ENCODE assay signal across 19 mouse cellular contexts in genomic region chr7:101455141-101455540, GRCm38 (mm10). TPM values are rescaled to one million over a fixed set of nuclear protein-coding genes. Genes with fewer than 3 reads are reported as not detected.
DNase-seq lines count a peak whose midpoint lies in the region; TF ChIP-seq lines count a peak whose summit lies in the region.
"Had no signal": no experiment of that assay in that cellular context is flagged by ENCODE, and none has a peak within 500 bp of the region (broad histone marks: within the 10 kb centered on the region; RNA-seq: fewer than 3 reads in every experiment).

No protein-coding gene starts in this region.

- H3K27ac ChIP-seq in left cerebral cortex, adult 2 months: peak overlapping the region; percentile 90
- peak overlapping the region; percentile 26 for H3K27ac ChIP-seq in bone marrow, adult 2 months (ENCODE audit: control insufficient read depth, insufficient read depth, low read depth, low read length, poor library complexity)
- H3K27ac ChIP-seq: embryonic facial prominence, embryonic 10.5 days; forebrain, embryonic 13.5 days; limb, embryonic 10.5 days; liver, embryonic 14.5 days had no signal

- WGBS in bone marrow, adult 2 months: 43% methylated on average over 6 of the region's 6 CpGs

- H3K4me3 ChIP-seq in left cerebral cortex, adult 2 months: peak overlapping the region; percentile 21; the same call in 1 of the 2 replicates
- peak overlapping the region; percentile 2 for H3K4me3 ChIP-seq in bone marrow, adult 2 months (replicated peaks; ENCODE audit: control insufficient read depth, low read depth, low read length)
- H3K4me3 ChIP-seq: embryonic facial prominence, embryonic 10.5 days; forebrain, embryonic 13.5 days; limb, embryonic 10.5 days; megakaryocyte, embryonic 14.5 days had no signal

- TF ChIP-seq CTCF in left cerebral cortex, adult 2 months (IDR thresholded peaks at IDR 0.05): no peak
- no peak for TF ChIP-seq CTCF in bone marrow, adult 2 months (IDR thresholded peaks at IDR 0.05; ENCODE audit: control insufficient read depth, insufficient read depth, low read length)

- TF ChIP-seq POLR2A in bone marrow, adult 2 months (IDR thresholded peaks at IDR 0.05; ENCODE audit: borderline replicate concordance, control insufficient read depth, low read depth, low read length): no peak

- DNase-seq in heart, adult 18-20 months: peak; percentile 11 to 23
- no peak for DNase-seq in heart, adult 8-10 months (ENCODE audit: low spot score)
- no peak for DNase-seq in left cerebral cortex, adult 2 months (ENCODE audit: extremely low spot score in 1 of 2, low spot score in 2 of 2)
- no peak for DNase-seq in left cerebral cortex, postnatal 25 days (ENCODE audit: low spot score in 2 of 2)
- peak; percentile 40 for DNase-seq in brain, adult 2 months (ENCODE audit: low read depth, low spot score)
- DNase-seq in kidney, postnatal 10 days: no peak
- DNase-seq: kidney, adult 2 months; kidney, postnatal 36 days; right cerebral cortex, adult 18-20 months; spleen, adult 18-20 months had no signal

- H3K4me1 ChIP-seq in bone marrow, adult 2 months (ENCODE audit: control insufficient read depth, insufficient read depth, low read length): peaks cover 35% of the 10 kb centered on the region

- intact Hi-C loops in left cerebral cortex, adult 2 months (cut with DNase I): no loop called here
- intact Hi-C loops in left cerebral cortex, postnatal 25 days (cut with DNase I): no loop called here

RNA-seq across cellular contexts. Expression of gene Pde2a, which starts 33.6 kb away (rescaled TPM):
- 10 to 100 TPM; 43.4 to 49.6 TPM for total RNA-seq in heart, adult 18-20 months (2021)
- 10 to 100 TPM; 46.1 to 58.6 (median 52.8) TPM for total RNA-seq in heart, adult 8-10 months (2022)
- total RNA-seq in left cerebral cortex, adult 2 months (2021): 100 to 1,000 TPM; 372 to 375 TPM
- 100 to 1,000 TPM; 377 to 383 TPM for total RNA-seq in left cerebral cortex, postnatal 25 days (2021)
- 33.2 and 37.8 TPM in 2 replicates for polyA plus RNA-seq in bone marrow, adult 2 months (2011; ENCODE audit: insufficient read depth, insufficient read length, low replicate concordance, missing spikeins)
- polyA plus RNA-seq: G1E had no signal

RNA-seq across cellular contexts. Expression of gene Gm45837, which starts 44.5 kb away (rescaled TPM):
- total RNA-seq in heart, adult 18-20 months (2021): 1 to 10 TPM; 2.6 to 3.0 TPM
- total RNA-seq in heart, adult 8-10 months (2022): 1 to 10 TPM in 2 of 4 experiments, not detected in 2; 3.7 to 4.3 TPM
- total RNA-seq in left cerebral cortex, adult 2 months (2021): 1 to 10 TPM; 1.6 to 3.4 TPM
- total RNA-seq in left cerebral cortex, postnatal 25 days (2021): not detected
- polyA plus RNA-seq in bone marrow, adult 2 months (2011; ENCODE audit: insufficient read depth, insufficient read length, low replicate concordance, missing spikeins): 5.7 and 43.8 TPM in 2 replicates
- total RNA-seq: G1E; layer of hippocampus, postnatal 25 days had no signal
- polyA plus RNA-seq: embryonic facial prominence, embryonic 10.5 days; forebrain, embryonic 13.5 days; gonadal fat pad, adult 2 months; kidney, adult 2 months; limb, embryonic 10.5 days; liver, embryonic 14.5 days had no signal

Comparison
In these comparisons a context has a peak if more than half of its experiments do, and no peak if none do; other contexts are left out.
1. DNase-seq: peak in heart, adult 18-20 months (2 of 2) and brain, adult 2 months (single experiment); none in heart, adult 8-10 months (single experiment), left cerebral cortex, adult 2 months (0 of 2), left cerebral cortex, postnatal 25 days (0 of 2) and kidney, postnatal 10 days (single experiment).
2. RNA of gene Pde2a, which starts 33.6 kb away (total RNA-seq): 377 to 383 TPM in left cerebral cortex, postnatal 25 days and 372 to 375 TPM in left cerebral cortex, adult 2 months; 46.1 to 58.6 TPM in heart, adult 8-10 months and 43.4 to 49.6 TPM in heart, adult 18-20 months; every median in the first group is over 4 times any median in the second.